Mouse (Mus musculus): ENCODE measurements around the gene Ifit1bl1. TPM values are rescaled to one million over a fixed set of nuclear protein-coding genes. Genes with fewer than 3 reads are reported as not detected.
"Not testable (repeated sequence)": the region's sequence is repeated elsewhere in the genome, so short reads cannot be mapped to it uniquely, and the experiment has no call there.

The Ifit1bl1 gene
- 1 to 10 TPM; 1.9 to 2.4 TPM for total RNA-seq (2021)
- long read RNA-seq, experiment 1, result 0 reads
- long read RNA-seq, experiment 2, partial matches to known transcripts, result 1 of 1 reads
- long read RNA-seq, experiment 2, other reads (novel, unspliced or antisense), result 0 of 1 reads

GRCm38 (mm10) chr19:34601888-34602287 lies at the start of gene Ifit1bl1:
Gene Ifit1bl1 (minus strand): TSS chr19:34601956.
- intact Hi-C loops (cut with DNase I); DNase-seq (ENCODE audit: extremely low spot score in 1 of 2, low spot score in 2 of 2); H3K4me3 ChIP-seq; H3K27ac ChIP-seq: not testable (repeated sequence)

- intact Hi-C loops (cut with DNase I), result no loop called here
- H3K27ac ChIP-seq, result no peak overlapping the region
- no peak overlapping the region for H3K4me3 ChIP-seq
- no peak for DNase-seq (ENCODE audit: extremely low spot score in 1 of 2, low spot score in 2 of 2)
- no peak for TF ChIP-seq CTCF (IDR thresholded peaks at IDR 0.05)
Measured at GRCm38 (mm10) chr19:34650997-34651396, 49.2 kb upstream of the Ifit1bl1 start.

- H3K4me3 ChIP-seq, result no peak overlapping the region
- no peak for DNase-seq (ENCODE audit: extremely low spot score in 1 of 2, low spot score in 2 of 2)
- TF ChIP-seq CTCF (IDR thresholded peaks at IDR 0.05), result no peak
- H3K27ac ChIP-seq, result no peak overlapping the region
- intact Hi-C loops (cut with DNase I), result no loop called here
Measured at GRCm38 (mm10) chr19:34650276-34650675, 48.5 kb upstream of the Ifit1bl1 start.

DNA sequence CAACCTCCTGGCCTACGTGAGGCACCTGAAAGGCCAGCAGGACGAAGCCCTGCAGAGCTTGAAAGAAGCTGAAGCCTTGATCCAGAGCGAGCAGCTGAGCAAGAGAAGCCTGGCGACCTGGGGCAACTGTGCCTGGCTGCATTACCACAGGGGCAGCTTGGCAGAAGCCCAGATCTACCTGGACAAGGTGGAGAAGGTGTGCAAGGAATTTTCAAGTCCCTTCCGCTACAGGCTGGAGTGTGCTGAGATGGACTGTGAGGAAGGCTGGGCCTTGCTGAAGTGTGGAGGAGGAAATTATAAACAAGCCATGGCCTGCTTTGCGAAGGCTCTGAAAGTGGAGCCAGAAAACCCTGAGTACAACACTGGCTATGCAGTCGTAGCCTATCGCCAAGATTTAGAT lies 45.9 kb upstream of the Ifit1bl1 start:
- H3K27ac ChIP-seq; DNase-seq (ENCODE audit: extremely low spot score in 1 of 2, low spot score in 2 of 2); intact Hi-C loops (cut with DNase I); H3K4me3 ChIP-seq: not testable (repeated sequence)

DNA sequence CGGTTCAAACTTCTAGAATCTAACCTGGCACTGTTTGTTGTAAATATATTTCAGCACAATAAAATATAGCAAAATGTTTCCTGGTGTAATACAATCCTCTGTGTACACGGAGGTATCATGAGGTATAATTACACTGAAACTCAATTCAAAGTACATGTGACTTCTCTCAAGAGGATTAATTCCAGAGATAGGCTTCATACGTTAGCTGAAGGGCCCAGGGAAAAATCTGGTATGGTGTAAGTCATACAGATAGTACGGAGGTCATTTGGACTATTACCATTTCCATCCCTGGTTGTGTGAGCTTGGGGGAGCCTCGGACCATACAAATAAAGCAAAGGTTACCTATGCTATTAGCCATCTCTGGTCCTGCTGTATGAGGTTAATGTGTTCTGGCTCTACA lies 40.9 kb upstream of the Ifit1bl1 start:
- Histone ChIP-seq H3K27ac (no peak overlapping the region), H3K4me3 (no peak overlapping the region)
- no peak for TF ChIP-seq CTCF (IDR thresholded peaks at IDR 0.05)
- DNase-seq (ENCODE audit: extremely low spot score in 1 of 2, low spot score in 2 of 2), result no peak
- intact Hi-C loops (cut with DNase I), result no loop called here

- no peak for TF ChIP-seq CTCF (IDR thresholded peaks at IDR 0.05)
- no peak for DNase-seq (ENCODE audit: extremely low spot score in 1 of 2, low spot score in 2 of 2)
- H3K4me3 ChIP-seq, result peak within 1 kb of the TSS; percentile 28
- intact Hi-C loops (cut with DNase I), result no loop called here
- H3K27ac ChIP-seq, result no peak within 1 kb of the TSS
Measured at GRCm38 (mm10) chr19:34640623-34641022, 38.9 kb upstream of the Ifit1bl1 start, which contains the start of the genes Ifit1bl2 and Ifit1. Gene Ifit1bl2 (minus strand): TSS chr19:34640743. Gene Ifit1 (plus strand): TSS chr19:34640871.

- H3K4me3 ChIP-seq, result no peak overlapping the region
- peak; percentile 87 for TF ChIP-seq CTCF (IDR thresholded peaks at IDR 0.05)
- intact Hi-C loops (cut with DNase I), result loop anchor here (1.0 to 5.0 kb wide), 4 partner anchors 89 to 395 kb away; no protein-coding TSS in a partner anchor
- peak; percentile 39 to 65 for DNase-seq (ENCODE audit: extremely low spot score in 1 of 2, low spot score in 2 of 2)
- H3K27ac ChIP-seq, result no peak overlapping the region
Measured at GRCm38 (mm10) chr19:34636933-34637557, 35.3 kb upstream of the Ifit1bl1 start.

- intact Hi-C loops (cut with DNase I), result no loop called here
- Histone ChIP-seq H3K4me3 (no peak overlapping the region), H3K27ac (no peak overlapping the region)
- TF ChIP-seq CTCF (IDR thresholded peaks at IDR 0.05), result no peak
- no peak for DNase-seq (ENCODE audit: extremely low spot score in 1 of 2, low spot score in 2 of 2)
Measured at GRCm38 (mm10) chr19:34633484-34633883, 31.7 kb upstream of the Ifit1bl1 start.

- no peak for TF ChIP-seq CTCF (IDR thresholded peaks at IDR 0.05)
- no peak for DNase-seq (ENCODE audit: extremely low spot score in 1 of 2, low spot score in 2 of 2)
- intact Hi-C loops (cut with DNase I), result no loop called here
- no peak overlapping the region for H3K4me3 ChIP-seq
- no peak overlapping the region for H3K27ac ChIP-seq
Measured at GRCm38 (mm10) chr19:34631487-34631886, 29.7 kb upstream of the Ifit1bl1 start.

- intact Hi-C loops (cut with DNase I), result no loop called here
- H3K27ac ChIP-seq, result no peak overlapping the region
- no peak for DNase-seq (ENCODE audit: extremely low spot score in 1 of 2, low spot score in 2 of 2)
- no peak overlapping the region for H3K4me3 ChIP-seq
- no peak for TF ChIP-seq CTCF (IDR thresholded peaks at IDR 0.05)
Measured at GRCm38 (mm10) chr19:34627496-34627895, 25.7 kb upstream of the Ifit1bl1 start.

DNA sequence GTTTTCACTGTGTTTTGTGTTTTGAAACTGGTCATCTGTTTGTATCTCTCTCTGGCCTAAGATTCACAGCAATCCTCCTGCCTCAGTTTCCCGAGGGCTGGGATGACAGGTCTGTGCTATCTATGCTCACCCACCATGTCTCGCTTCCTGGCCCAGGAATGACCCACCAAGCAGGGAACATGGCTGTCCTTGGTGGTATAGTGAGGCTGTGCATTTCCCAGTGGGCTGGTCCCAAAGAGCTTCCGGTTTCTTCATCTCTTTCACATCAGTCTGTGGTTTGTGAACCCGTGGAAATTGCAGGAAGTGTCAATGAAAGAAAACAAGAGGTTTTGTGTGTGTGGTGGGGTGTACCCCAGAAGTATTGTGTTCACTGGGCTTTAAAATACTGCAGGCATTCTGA lies 22.9 kb upstream of the Ifit1bl1 start:
- H3K27ac ChIP-seq, result no peak overlapping the region
- no peak for TF ChIP-seq CTCF (IDR thresholded peaks at IDR 0.05)
- intact Hi-C loops (cut with DNase I), result no loop called here
- no peak for DNase-seq (ENCODE audit: extremely low spot score in 1 of 2, low spot score in 2 of 2)
- no peak overlapping the region for H3K4me3 ChIP-seq

GRCm38 (mm10) chr19:34623781-34624180 lies 22.0 kb upstream of the Ifit1bl1 start:
- intact Hi-C loops (cut with DNase I), result no loop called here
- no peak for DNase-seq (ENCODE audit: extremely low spot score in 1 of 2, low spot score in 2 of 2)
- H3K27ac ChIP-seq, result no peak overlapping the region
- no peak for TF ChIP-seq CTCF (IDR thresholded peaks at IDR 0.05)
- no peak overlapping the region for H3K4me3 ChIP-seq

DNA sequence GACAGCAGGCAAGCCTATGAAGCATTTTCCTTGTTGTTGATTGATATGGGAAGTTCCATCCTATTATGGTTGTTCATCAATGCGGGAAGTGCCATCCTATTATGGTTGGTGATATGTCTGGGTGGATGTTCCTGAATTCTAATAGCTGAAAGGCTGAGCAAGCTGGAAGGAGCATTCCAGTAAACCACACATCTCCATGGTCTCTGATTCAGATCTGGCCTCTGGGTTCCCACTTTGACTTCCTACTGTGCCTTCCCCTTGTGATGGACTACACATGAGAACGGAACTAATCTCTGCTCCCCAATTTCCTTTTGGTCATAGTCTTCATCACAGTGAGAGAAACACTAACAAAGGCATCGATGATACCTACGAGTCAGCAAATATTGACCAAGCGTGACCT lies 19.1 kb upstream of the Ifit1bl1 start:
- Histone ChIP-seq H3K27ac (no peak overlapping the region), H3K4me3 (no peak overlapping the region)
- intact Hi-C loops (cut with DNase I), result no loop called here
- no peak for TF ChIP-seq CTCF (IDR thresholded peaks at IDR 0.05)
- DNase-seq (ENCODE audit: extremely low spot score in 1 of 2, low spot score in 2 of 2), result no peak

DNA sequence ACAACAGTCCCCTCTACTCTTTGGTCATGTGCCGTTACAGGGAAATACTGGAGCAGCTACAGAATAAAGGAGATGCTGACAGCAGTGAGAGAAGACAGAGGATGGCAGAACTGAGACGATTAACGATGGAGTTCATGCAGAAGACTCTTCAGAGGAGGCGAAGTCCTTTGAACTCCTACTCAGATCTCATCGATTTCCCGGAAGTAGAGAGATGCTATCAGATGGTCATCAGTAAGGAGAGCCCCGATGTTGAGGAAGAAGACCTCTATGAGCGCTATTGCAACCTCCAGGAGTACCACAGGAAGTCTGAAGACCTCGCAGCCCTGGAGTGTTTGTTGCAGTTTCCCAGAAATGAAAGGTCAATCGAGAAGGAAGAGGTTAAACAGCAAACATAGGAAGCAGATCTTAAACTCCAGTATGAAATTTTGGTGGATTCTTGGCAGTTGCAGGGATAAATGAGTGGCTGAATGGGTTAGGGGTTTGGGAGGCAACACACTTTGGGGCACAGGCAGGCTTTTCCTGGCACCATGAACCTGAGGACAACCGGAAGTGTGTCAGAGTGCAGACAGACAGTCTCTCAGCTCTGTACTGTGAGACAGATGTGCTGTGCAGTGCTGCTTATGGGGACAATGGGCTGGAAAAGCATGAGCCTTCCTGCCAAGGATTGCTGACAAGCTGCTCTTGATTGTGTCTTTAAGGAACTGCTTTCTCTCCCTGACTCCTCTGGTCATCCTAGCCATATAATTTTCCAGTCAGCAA lies 10.7 kb upstream of the Ifit1bl1 start:
- H3K27ac ChIP-seq; intact Hi-C loops (cut with DNase I); H3K4me3 ChIP-seq; DNase-seq (ENCODE audit: extremely low spot score in 1 of 2, low spot score in 2 of 2): not testable (repeated sequence)

DNA sequence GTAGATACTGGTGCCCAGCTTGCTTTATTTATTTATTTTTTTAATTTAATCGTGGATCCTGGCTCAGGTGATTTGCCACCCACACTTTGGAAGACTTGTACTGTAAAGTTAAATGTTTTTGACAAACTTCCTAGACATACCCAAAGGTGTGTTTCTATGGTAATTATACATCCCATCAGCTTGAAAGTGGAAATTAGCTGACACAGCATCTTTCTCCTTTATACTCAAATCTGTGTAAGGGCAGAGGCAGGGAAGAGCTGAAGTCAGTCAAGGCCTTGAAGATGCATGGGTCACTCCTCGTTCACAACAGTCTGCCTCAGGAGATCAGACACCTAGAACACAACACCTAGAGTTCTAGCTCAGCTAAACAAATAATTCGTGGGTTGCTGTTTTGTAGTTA lies 8.4 kb upstream of the Ifit1bl1 start:
- DNase-seq (ENCODE audit: extremely low spot score in 1 of 2, low spot score in 2 of 2); H3K4me3 ChIP-seq; H3K27ac ChIP-seq; intact Hi-C loops (cut with DNase I): not testable (repeated sequence)

DNA sequence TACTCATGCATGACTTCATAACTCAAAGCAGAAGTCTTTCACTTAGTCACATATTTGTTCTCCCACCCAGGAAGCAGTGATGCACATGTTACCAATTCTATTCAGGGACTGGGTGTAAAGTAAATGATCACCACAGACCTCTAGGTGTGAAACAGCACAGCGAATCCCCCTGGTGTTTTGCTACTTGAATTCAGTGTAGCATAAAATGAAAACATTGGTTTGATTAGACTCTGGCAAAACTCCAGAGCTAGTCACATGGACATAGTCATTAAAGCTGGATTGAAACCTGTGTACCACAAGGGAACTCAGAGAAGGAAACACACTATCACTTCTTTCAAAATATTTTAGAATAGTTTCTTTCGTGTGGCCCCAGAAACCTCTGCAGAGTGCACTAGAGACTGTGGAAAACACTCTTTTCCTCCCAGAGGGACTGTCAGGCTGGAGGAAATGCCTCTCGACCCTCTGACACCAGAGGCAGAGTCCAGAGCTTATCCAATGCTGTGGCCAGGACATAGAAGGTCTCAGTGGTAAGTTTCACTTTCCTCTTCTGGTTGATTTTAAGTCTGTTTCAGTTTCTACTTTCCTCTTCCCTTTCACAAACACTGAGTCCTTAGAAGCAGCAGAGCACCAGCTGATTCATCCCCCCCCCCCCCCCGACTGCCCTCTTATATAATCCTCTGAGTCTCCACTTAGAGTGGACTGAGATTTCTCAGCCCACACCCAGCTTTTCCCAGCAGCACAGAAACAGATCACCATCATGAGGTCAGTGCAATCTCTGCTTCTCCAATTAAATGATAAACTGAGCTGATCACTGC lies 5.7 kb upstream of the Ifit1bl1 start, which contains the start of gene Ifit3b:
Gene Ifit3b, plus strand, starts transcription at position 734 of the 815 bp plus-strand sequence.
- Histone ChIP-seq H3K4me3 (peak within 1 kb of the TSS; percentile 24; the same call in 1 of the 2 replicates), H3K27ac (peak within 1 kb of the TSS; percentile 79)
- intact Hi-C loops (cut with DNase I); DNase-seq (ENCODE audit: extremely low spot score in 1 of 2, low spot score in 2 of 2): not testable (repeated sequence)

Measured in left cerebral cortex, adult 2 months (tissue).